ENCODE assay signal across 12 mouse cellular contexts in genomic region chr13:91128581-91128980, GRCm38 (mm10).
DNase-seq lines count a peak whose midpoint lies in the region; ATAC-seq and TF ChIP-seq lines count a peak whose summit lies in the region.
"Had no signal": no experiment of that assay in that cellular context is flagged by ENCODE, and none has a peak within 500 bp of the region (broad histone marks: within the 10 kb centered on the region; RNA-seq: fewer than 3 reads in every experiment).

No protein-coding gene starts in this region.

- WGBS in neural tube, embryonic 11.5 days = 44% methylated on average over 1 of the region's 1 CpGs
- WGBS in forebrain, embryonic 14.5 days = 23% methylated on average over 1 of the region's 1 CpGs
- 12% methylated on average over 1 of the region's 1 CpGs for WGBS in neural tube, embryonic 14.5 days
- WGBS in intestine, postnatal 0 days = 69% methylated on average over 1 of the region's 1 CpGs
- WGBS in liver, postnatal 0 days (ENCODE audit: insufficient replicate concordance) = 70% methylated on average over 1 of the region's 1 CpGs

- H3K9ac ChIP-seq in neural tube, embryonic 11.5 days (ENCODE audit: low read length) = no peak overlapping the region
- 0 out of 2 replicates have a peak overlapping the region, but pooled peaks have one; percentile 25 for H3K9ac ChIP-seq in forebrain, embryonic 14.5 days (ENCODE audit: low read length)
- no peak overlapping the region for H3K9ac ChIP-seq in neural tube, embryonic 14.5 days (replicated peaks; ENCODE audit: low read depth, low read length)
- H3K9ac ChIP-seq in intestine, postnatal 0 days (ENCODE audit: low read depth, low read length) = no peak overlapping the region
- H3K9ac ChIP-seq in liver, postnatal 0 days (replicated peaks) = no peak overlapping the region
- H3K9ac ChIP-seq: limb, embryonic 15.5 days had no signal

- H3K36me3 ChIP-seq in neural tube, embryonic 11.5 days (ENCODE audit: control insufficient read depth, insufficient read depth, low read length) = no peaks in the 10 kb centered on the region
- H3K36me3 ChIP-seq in forebrain, embryonic 14.5 days (ENCODE audit: control insufficient read depth, insufficient read depth, low read length) = no peaks in the 10 kb centered on the region
- no peaks in the 10 kb centered on the region for H3K36me3 ChIP-seq in neural tube, embryonic 14.5 days (ENCODE audit: control insufficient read depth, insufficient read depth, low read length)
- H3K36me3 ChIP-seq in intestine, postnatal 0 days (ENCODE audit: control insufficient read depth, insufficient read depth) = no peaks in the 10 kb centered on the region
- no peaks in the 10 kb centered on the region for H3K36me3 ChIP-seq in liver, postnatal 0 days (replicated peaks; ENCODE audit: insufficient read depth, low read length)
- H3K36me3 ChIP-seq: limb, embryonic 15.5 days had no signal

- H3K9me3 ChIP-seq in neural tube, embryonic 11.5 days (ENCODE audit: control insufficient read depth, low read length) = no peaks in the 10 kb centered on the region
- H3K9me3 ChIP-seq in forebrain, embryonic 14.5 days (replicated peaks; ENCODE audit: control insufficient read depth, low read length) = no peaks in the 10 kb centered on the region
- H3K9me3 ChIP-seq in neural tube, embryonic 14.5 days (ENCODE audit: control insufficient read depth, low read length) = no peaks in the 10 kb centered on the region
- no peaks in the 10 kb centered on the region for H3K9me3 ChIP-seq in intestine, postnatal 0 days (ENCODE audit: control insufficient read depth)
- no peaks in the 10 kb centered on the region for H3K9me3 ChIP-seq in liver, postnatal 0 days (ENCODE audit: low read length)
- H3K9me3 ChIP-seq: limb, embryonic 15.5 days; megakaryocyte, embryonic 14.5 days had no signal

- H3K4me3 ChIP-seq in neural tube, embryonic 11.5 days (ENCODE audit: low read depth, low read length) = no peak overlapping the region
- H3K4me3 ChIP-seq in forebrain, embryonic 14.5 days (ENCODE audit: low read depth, low read length) = no peak overlapping the region
- no peak overlapping the region for H3K4me3 ChIP-seq in neural tube, embryonic 14.5 days (ENCODE audit: low read depth, low read length)
- no peak overlapping the region for H3K4me3 ChIP-seq in intestine, postnatal 0 days (ENCODE audit: low read depth, low read length)
- H3K4me3 ChIP-seq in liver, postnatal 0 days (ENCODE audit: low read depth, low read length) = no peak overlapping the region
- H3K4me3 ChIP-seq: gastrocnemius, adult 2 months; limb, embryonic 15.5 days; megakaryocyte, embryonic 14.5 days had no signal

- peaks cover 5% of the 10 kb centered on the region; the same call in 1 of the 2 replicates for H3K4me1 ChIP-seq in neural tube, embryonic 11.5 days (ENCODE audit: control insufficient read depth, insufficient read depth, low read length)
- H3K4me1 ChIP-seq in forebrain, embryonic 14.5 days (ENCODE audit: control insufficient read depth, insufficient read depth, low read length) = peaks cover 8% of the 10 kb centered on the region
- peaks cover 7% of the 10 kb centered on the region; the same call in 1 of the 2 replicates for H3K4me1 ChIP-seq in neural tube, embryonic 14.5 days (ENCODE audit: control insufficient read depth, insufficient read depth, low read length)
- H3K4me1 ChIP-seq in intestine, postnatal 0 days (replicated peaks; ENCODE audit: control insufficient read depth, insufficient read depth, low read length) = no peaks in the 10 kb centered on the region
- H3K4me1 ChIP-seq in liver, postnatal 0 days (ENCODE audit: insufficient read depth) = no peaks in the 10 kb centered on the region
- H3K4me1 ChIP-seq: megakaryocyte, embryonic 14.5 days had no signal

- peak overlapping the region; percentile 34 for H3K27ac ChIP-seq in neural tube, embryonic 11.5 days (ENCODE audit: low read depth, low read length)
- peak overlapping the region; percentile 35; the same call in 1 of the 2 replicates for H3K27ac ChIP-seq in forebrain, embryonic 14.5 days (ENCODE audit: low read depth, low read length)
- peak overlapping the region; percentile 34; the same call in 1 of the 2 replicates for H3K27ac ChIP-seq in neural tube, embryonic 14.5 days (ENCODE audit: low read depth, low read length)
- H3K27ac ChIP-seq in intestine, postnatal 0 days (ENCODE audit: low read depth, low read length) = no peak overlapping the region
- H3K27ac ChIP-seq in liver, postnatal 0 days (ENCODE audit: low read depth) = no peak overlapping the region
- H3K27ac ChIP-seq: gastrocnemius, adult 2 months; limb, embryonic 15.5 days had no signal

- DNase-seq in neural tube, embryonic 11.5 days (ENCODE audit: low spot score) = peak; percentile 12
- DNase-seq in neural tube, embryonic 10.5 days (ENCODE audit: extremely low spot score, low spot score) = no peak
- DNase-seq in forebrain, embryonic 14.5 days (ENCODE audit: low spot score) = peak; percentile 60
- peak; percentile 9 to 14 for DNase-seq in layer of hippocampus, postnatal 36 days
- DNase-seq in thymus, postnatal 4 days = no peak
- no peak for DNase-seq in liver, postnatal 0 days
- DNase-seq: gastrocnemius, adult 2 months had no signal

- no peak for TF ChIP-seq CTCF in intestine, postnatal 0 days (IDR thresholded peaks at IDR 0.05; ENCODE audit: low read depth)
- TF ChIP-seq CTCF in liver, postnatal 0 days (IDR thresholded peaks at IDR 0.05; ENCODE audit: low read depth) = no peak

- H3K4me2 ChIP-seq in neural tube, embryonic 11.5 days (ENCODE audit: low read depth) = no peak overlapping the region
- no peak overlapping the region for H3K4me2 ChIP-seq in forebrain, embryonic 14.5 days (ENCODE audit: low read length)
- H3K4me2 ChIP-seq in neural tube, embryonic 14.5 days (ENCODE audit: low read depth, low read length) = no peak overlapping the region
- no peak overlapping the region for H3K4me2 ChIP-seq in intestine, postnatal 0 days (replicated peaks; ENCODE audit: low read depth)
- H3K4me2 ChIP-seq in liver, postnatal 0 days (ENCODE audit: low read depth, low read length) = no peak overlapping the region
- H3K4me2 ChIP-seq: limb, embryonic 15.5 days had no signal

- peak; percentile 59 for ATAC-seq in neural tube, embryonic 11.5 days (ENCODE audit: insufficient read depth, low FRiP score, low TSS enrichment)
- peak; percentile 82 for ATAC-seq in forebrain, embryonic 14.5 days
- peak; percentile 73 for ATAC-seq in neural tube, embryonic 14.5 days (ENCODE audit: low read depth)
- no peak for ATAC-seq in intestine, postnatal 0 days
- no peak for ATAC-seq in liver, postnatal 0 days
- ATAC-seq: CD4-positive, CD25-positive, alpha-beta regulatory T cell, adult 4 months had no signal

- TF ChIP-seq EP300 in liver, postnatal 0 days (IDR thresholded peaks at IDR 0.05; ENCODE audit: low read depth) = no peak

- no peaks in the 10 kb centered on the region for H3K27me3 ChIP-seq in neural tube, embryonic 11.5 days (ENCODE audit: control insufficient read depth, insufficient read depth, low read length)
- no peaks in the 10 kb centered on the region for H3K27me3 ChIP-seq in forebrain, embryonic 14.5 days (replicated peaks; ENCODE audit: control insufficient read depth, insufficient read depth, low read length)
- no peaks in the 10 kb centered on the region for H3K27me3 ChIP-seq in neural tube, embryonic 14.5 days (ENCODE audit: control insufficient read depth, insufficient read depth, low read length)
- H3K27me3 ChIP-seq in intestine, postnatal 0 days (replicated peaks; ENCODE audit: control insufficient read depth, insufficient read depth, low read length) = no peaks in the 10 kb centered on the region
- H3K27me3 ChIP-seq in liver, postnatal 0 days (ENCODE audit: insufficient read depth, low read length) = no peaks in the 10 kb centered on the region
- H3K27me3 ChIP-seq: limb, embryonic 15.5 days had no signal

Comparison
In these comparisons a context has a peak if more than half of its experiments do, and no peak if none do; other contexts are left out.
1. DNase-seq: peak in neural tube, embryonic 11.5 days (single experiment), forebrain, embryonic 14.5 days (single experiment) and layer of hippocampus, postnatal 36 days (2 of 2); none in neural tube, embryonic 10.5 days (single experiment), thymus, postnatal 4 days (single experiment) and liver, postnatal 0 days (single experiment).
2. ATAC-seq: peak in neural tube, embryonic 11.5 days (single experiment), forebrain, embryonic 14.5 days (single experiment) and neural tube, embryonic 14.5 days (single experiment); none in intestine, postnatal 0 days (single experiment) and liver, postnatal 0 days (single experiment).
3. H3K27ac ChIP-seq: peak in neural tube, embryonic 11.5 days (single experiment), forebrain, embryonic 14.5 days (single experiment) and neural tube, embryonic 14.5 days (single experiment); none in intestine, postnatal 0 days (single experiment) and liver, postnatal 0 days (single experiment).